Mouse (Mus musculus) hindbrain, embryonic 11.5 days (tissue): Measurements from ENCODE around the gene Hist1h2bf. TPM values are rescaled to one million over a fixed set of nuclear protein-coding genes. Genes with fewer than 3 reads are reported as not detected.
A peak's percentile ranks its signal among the peaks of the same experiment; 100 is the strongest.
"Not testable (repeated sequence)": the region's sequence is repeated elsewhere in the genome, so short reads cannot be mapped to it uniquely, and the experiment has no call there.

ENCODE experiments used
- ATAC-seq: fragments of 200-750 bp; cut with Nextera tagmentation; 2 replicates; pipeline ENCODE4 v1.8.0; 2017; ENCODE audit warnings: mild to moderate bottlenecking, moderate TSS enrichment, moderate library complexity; ENCODE audit not compliant: low FRiP score
- DNase-seq: peaks from one replicate; pipeline ENCODE4 v3.0.0-alpha.2; 2015; ENCODE audit warnings: low spot score
- H3K27ac ChIP-seq: fragments of 300-500 bp; sonication (generic); 2 replicates; pipeline ENCODE4 v1.5.1; 2014; ENCODE audit warnings: mild to moderate bottlenecking, low read depth, low read length
- H3K27me3 ChIP-seq: fragments of 300-500 bp; sonication (generic); 2 replicates; pipeline ENCODE4 v1.6.1; 2014; ENCODE audit warnings: mild to moderate bottlenecking, low read length, moderate library complexity, mixed read lengths; ENCODE audit not compliant: control insufficient read depth, insufficient read depth
- H3K36me3 ChIP-seq: fragments of 300-500 bp; sonication (generic); 2 replicates; pipeline ENCODE4 v1.6.1; 2014; ENCODE audit warnings: mild to moderate bottlenecking, low read length, moderate library complexity, mixed read lengths; ENCODE audit not compliant: control insufficient read depth, insufficient read depth
- H3K4me1 ChIP-seq: fragments of 300-500 bp; sonication (generic); replicated peaks from 2 replicates; pipeline ENCODE4 v1.6.1; 2014; ENCODE audit warnings: low read length, mixed read lengths; ENCODE audit not compliant: control insufficient read depth, insufficient read depth
- H3K4me2 ChIP-seq: fragments of 300-500 bp; sonication (generic); replicated peaks from 2 replicates; pipeline ENCODE4 v1.6.1; 2014; ENCODE audit warnings: mild to moderate bottlenecking, low read depth, low read length
- H3K4me3 ChIP-seq: fragments of 300-500 bp; sonication (generic); 2 replicates; pipeline ENCODE4 v1.5.1; 2014; ENCODE audit warnings: low read depth, low read length
- H3K9ac ChIP-seq: fragments of 300-500 bp; sonication (generic); 2 replicates; pipeline ENCODE4 v1.6.1; 2014; ENCODE audit warnings: low read depth, low read length
- H3K9me3 ChIP-seq: fragments of 300-500 bp; sonication (generic); 2 replicates; pipeline ENCODE4 v1.6.1; 2016; ENCODE audit warnings: low read length; ENCODE audit not compliant: control insufficient read depth
- WGBS: fragments of 180-500 bp; shearing (Covaris S2); extraction: QIAGEN DNeasy Blood & Tissue Kit; methylation state at CpG from one replicate; pipeline ENCODE4 v1.1.7; 2014; 5-methylcytosine and 5-hydroxymethylcytosine counted together
- polyA plus RNA-seq: library from polyadenylated mRNA; unstranded; fragments of >200 nt; fragmentation: Nextera tagmentation; extraction: Ambion mirVana; gene quantifications from 2 replicates; pipeline ENCODE4 v1.2.1, GENCODE M21; 2014

Hist1h2bf gene
- polyA plus RNA-seq, 1 experiment from 2014 or later, result 1.5 TPM

- Histone ChIP-seq H3K27ac (peak within 1 kb of the TSS; percentile 82), H3K4me2 (peak within 1 kb of the TSS; percentile 67), H3K4me3 (peak within 1 kb of the TSS; percentile 43), H3K9ac (peak within 1 kb of the TSS; percentile 77)
- not testable (repeated sequence) for H3K4me1 ChIP-seq, H3K9me3 ChIP-seq, H3K27me3 ChIP-seq, H3K36me3 ChIP-seq
- DNase-seq (peak; percentile 91), ATAC-seq (peak; percentile 92)
- under 1% methylated on average over 51 of the region's 62 CpGs for WGBS
These were observed 38.6 kb downstream of the Hist1h2bf start, which contains the start of gene Hist1h3g for GRCm38 (mm10) chr13:23535137-23536075. TSS of gene Hist1h3g (plus strand) at chr13:23535422.

GRCm38 (mm10) chr13:23534368-23535131 lies 39.4 kb downstream of the Hist1h2bf start:
- Histone ChIP-seq H3K9ac (peak overlapping the region; percentile 77), H3K4me1 (peaks cover 8% of the 10 kb centered on the region; the same call in 1 of the 2 replicates), H3K9me3 (no peaks in the 10 kb centered on the region), H3K4me2 (peak overlapping the region; percentile 67), H3K36me3 (no peaks in the 10 kb centered on the region), H3K4me3 (peak overlapping the region; percentile 43), H3K27me3 (no peaks in the 10 kb centered on the region), H3K27ac (peak overlapping the region; percentile 81)
- ATAC-seq (peak; percentile 3; the same call in 1 of the 2 replicates), DNase-seq (peak; percentile 63)
- WGBS, result under 1% methylated on average over 15 of the region's 15 CpGs

- peak; percentile 83 for DNase-seq
- peak; percentile 53 for ATAC-seq
- Histone ChIP-seq H3K4me2 (peak within 1 kb of the TSS; percentile 67), H3K4me3 (peak within 1 kb of the TSS; percentile 63), H3K27ac (peak within 1 kb of the TSS; percentile 81), H3K9ac (peak within 1 kb of the TSS; percentile 77)
- under 1% methylated on average over 22 of the region's 53 CpGs for WGBS
- not testable (repeated sequence) for H3K9me3 ChIP-seq, H3K27me3 ChIP-seq, H3K4me1 ChIP-seq, H3K36me3 ChIP-seq
These were observed 40.2 kb downstream of the Hist1h2bf start, which contains the start of gene Hist1h2af for GRCm38 (mm10) chr13:23533560-23534367. TSS of gene Hist1h2af (plus strand) at chr13:23533906.

GRCm38 (mm10) chr13:23532262-23533075 lies 41.5 kb downstream of the Hist1h2bf start:
- peaks cover 8% of the 10 kb centered on the region for H3K4me1 ChIP-seq
- H3K9ac ChIP-seq, result peak overlapping the region; percentile 60
- ATAC-seq (no peak), DNase-seq (peak; percentile 50)
- H3K36me3 ChIP-seq, result no peaks in the 10 kb centered on the region
- 26% methylated on average over 9 of the region's 9 CpGs for WGBS
- H3K4me2 ChIP-seq, result peak overlapping the region; percentile 67
- H3K27me3 ChIP-seq, result no peaks in the 10 kb centered on the region
- no peaks in the 10 kb centered on the region for H3K9me3 ChIP-seq
- peak overlapping the region; percentile 92 for H3K27ac ChIP-seq
- peak overlapping the region; percentile 63 for H3K4me3 ChIP-seq

DNA sequence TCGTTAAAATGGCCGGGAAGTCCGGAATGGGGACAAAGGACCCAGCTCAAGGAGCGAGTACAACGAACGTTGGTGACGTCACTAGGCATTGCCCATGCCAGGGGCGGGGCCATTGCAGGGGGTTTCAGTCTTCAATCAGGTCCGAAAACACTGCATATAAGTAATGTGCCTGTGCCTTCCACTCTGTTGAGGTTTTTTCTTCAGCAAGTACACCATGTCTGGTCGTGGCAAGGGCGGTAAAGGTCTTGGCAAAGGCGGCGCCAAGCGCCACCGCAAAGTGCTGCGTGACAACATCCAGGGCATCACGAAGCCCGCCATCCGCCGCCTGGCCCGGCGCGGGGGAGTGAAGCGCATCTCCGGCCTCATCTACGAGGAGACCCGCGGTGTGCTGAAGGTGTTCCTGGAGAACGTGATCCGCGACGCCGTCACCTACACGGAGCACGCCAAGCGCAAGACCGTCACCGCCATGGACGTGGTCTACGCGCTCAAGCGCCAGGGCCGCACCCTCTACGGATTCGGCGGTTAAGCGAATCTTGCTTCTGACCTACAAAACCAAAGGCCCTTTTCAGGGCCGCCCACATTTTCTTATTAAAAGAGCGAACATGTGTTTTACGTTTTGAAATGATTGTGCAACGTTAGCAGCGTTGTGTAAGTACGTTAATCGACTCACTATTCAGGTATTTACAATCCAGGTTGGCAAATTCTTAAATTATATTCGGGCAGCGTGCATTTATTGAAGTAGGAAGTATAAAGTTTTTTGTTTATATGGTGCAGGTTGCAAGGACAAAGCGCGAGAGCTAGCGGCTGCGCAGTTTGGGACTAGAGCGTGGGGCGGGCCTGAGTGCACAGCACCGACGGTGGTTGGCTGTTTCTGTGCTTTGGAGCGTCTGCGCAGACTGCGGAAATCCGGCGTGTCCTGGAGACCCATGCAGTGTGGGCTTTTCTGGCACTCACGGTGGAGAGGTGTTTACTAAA lies 42.8 kb downstream of the Hist1h2bf start, which contains the start of gene Hist1h4h:
Hist1h4h (plus strand) TSS at position 150 of the 975 bp plus-strand sequence.
- ATAC-seq (peak; percentile 76), DNase-seq (peak; percentile 98)
- no peaks in the 10 kb centered on the region for H3K36me3 ChIP-seq
- whole genome bisulfite sequencing, result under 1% methylated on average over 56 of the region's 70 CpGs
- H3K27ac ChIP-seq, result peak within 1 kb of the TSS; percentile 92
- no peaks in the 10 kb centered on the region for H3K9me3 ChIP-seq
- H3K4me1 ChIP-seq, result peaks cover 6% of the 10 kb centered on the region
- H3K4me3 ChIP-seq, result peak within 1 kb of the TSS; percentile 63
- no peaks in the 10 kb centered on the region for H3K27me3 ChIP-seq
- peak within 1 kb of the TSS; percentile 67 for H3K4me2 ChIP-seq
- peak within 1 kb of the TSS; percentile 86 for H3K9ac ChIP-seq

- under 1% methylated on average over 20 of the region's 20 CpGs for WGBS
- H3K36me3 ChIP-seq, result no peaks in the 10 kb centered on the region
- ATAC-seq (no peak), DNase-seq (peak; percentile 72)
- H3K27me3 ChIP-seq, result no peaks in the 10 kb centered on the region
- no peaks in the 10 kb centered on the region for H3K9me3 ChIP-seq
- peak overlapping the region; percentile 36 for H3K4me2 ChIP-seq
- H3K27ac ChIP-seq, result peak overlapping the region; percentile 92
- peak overlapping the region; percentile 63 for H3K4me3 ChIP-seq
- H3K9ac ChIP-seq, result peak overlapping the region; percentile 86
- H3K4me1 ChIP-seq, result peaks cover 6% of the 10 kb centered on the region
These were observed 43.7 kb downstream of the Hist1h2bf start for GRCm38 (mm10) chr13:23530181-23530900.
